Mouse (Mus musculus): Measurements from ENCODE around the gene Eno3.

DNA sequence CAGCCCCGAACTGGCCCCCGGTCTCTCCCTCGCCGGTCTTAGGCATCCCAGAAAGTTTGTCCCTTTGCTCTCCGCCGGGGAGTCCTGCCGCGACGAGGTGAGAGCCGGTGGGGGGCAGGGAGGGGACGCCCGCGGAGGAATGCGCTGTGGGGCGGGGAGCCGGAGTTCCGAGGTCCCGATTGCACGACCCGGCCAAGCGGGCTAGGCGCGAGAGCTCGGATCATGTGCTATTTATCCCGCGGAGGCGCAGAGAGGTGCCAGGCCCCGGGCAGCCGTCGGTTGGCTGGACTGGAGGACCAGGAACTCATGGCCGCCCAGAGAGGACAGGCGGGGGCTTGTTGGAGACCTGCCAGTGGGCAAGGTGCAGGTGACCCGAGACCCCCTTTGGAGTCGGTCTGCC lies 43.6 kb downstream of the Eno3 start:
- TF ChIP-seq MAFK (IDR thresholded peaks at IDR 0.05; ENCODE audit: insufficient read depth, low read depth, low read length) (no peak), CHD2 (IDR thresholded peaks at IDR 0.05; ENCODE audit: low read depth, low read length) (no peak), HCFC1 (IDR thresholded peaks at IDR 0.05; ENCODE audit: borderline replicate concordance, insufficient read depth, low read length) (peak; percentile 47; the same call in 1 of the 2 replicates), ZC3H11A (IDR thresholded peaks at IDR 0.05; ENCODE audit: borderline replicate concordance, low read depth, low read length) (no peak)

Data from ES-E14 (cell line).